Mouse (Mus musculus) lung, adult 2 months (tissue): ENCODE measurements around the gene Itm2c. TPM values are rescaled to one million over a fixed set of nuclear protein-coding genes. Genes with fewer than 3 reads are reported as not detected.

Experiments
- DNase-seq: peaks from one replicate; pipeline ENCODE4 v3.0.0; 2022
- H3K4me1 ChIP-seq: fragments of 200-500 bp; 2 replicates; pipeline ENCODE4 v1.6.1; 2011; ENCODE audit warnings: low read length; ENCODE audit not compliant: control insufficient read depth, insufficient read depth
- H3K4me3 ChIP-seq: fragments of 200-500 bp; replicated peaks from 2 replicates; pipeline ENCODE3; 2011; ENCODE audit warnings: low read depth, mild to moderate bottlenecking, control low read depth, low read length; ENCODE audit errors: extremely low read depth
- CTCF ChIP-seq: fragments of 200-500 bp; IDR thresholded peaks from 2 replicates; pipeline ENCODE4 v1.5.1; 2011; ENCODE audit warnings: mild to moderate bottlenecking, low read length, control low read depth; ENCODE audit not compliant: insufficient read depth
- POLR2A ChIP-seq: fragments of 200-500 bp; IDR thresholded peaks from 2 replicates; pipeline ENCODE4 v1.6.1; 2011; ENCODE audit warnings: low read depth, mild to moderate bottlenecking, control low read depth, low read length, borderline replicate concordance; ENCODE audit errors: extremely low read depth
- WGBS: fragments of 180-500 bp; shearing (Covaris S2); methylation state at CpG from one replicate; pipeline ENCODE4 v1.1.7; 2018; 5-methylcytosine and 5-hydroxymethylcytosine counted together
- polyA plus RNA-seq: library from polyadenylated mRNA; depleted of rRNA; stranded (reverse); fragments of >200 nt; gene quantifications from 2 replicates; pipeline ENCODE4 v1.2.3, GENCODE M21; 2012; rRNA removed

Gene Itm2c
- 232 and 319 TPM in 2 replicates for polyA plus RNA-seq

GRCm38 (mm10) chr1:85894231-85894747, at the start of gene Itm2c:
TSS of gene Itm2c (plus strand) at chr1:85894281.
- TF ChIP-seq CTCF (no peak), POLR2A (peak; percentile 84; the same call in 1 of the 2 replicates)
- WGBS: 1% methylated on average over 35 of the region's 35 CpGs
- Histone ChIP-seq H3K4me3 (peak within 1 kb of the TSS; percentile 78), H3K4me1 (peaks cover 5% of the 10 kb centered on the region)
- DNase-seq: peak; percentile 88

- 79% methylated on average over 6 of the region's 6 CpGs for WGBS
- no peak for DNase-seq
- no peak overlapping the region for H3K4me3 ChIP-seq
- no peak for TF ChIP-seq CTCF
- no peak for TF ChIP-seq POLR2A
- no peaks in the 10 kb centered on the region; the same call in 1 of the 2 replicates for H3K4me1 ChIP-seq
Measured at GRCm38 (mm10) chr1:85844981-85845380, 49.1 kb upstream of the Itm2c start.

- no peaks in the 10 kb centered on the region; the same call in 1 of the 2 replicates for H3K4me1 ChIP-seq
Measured at GRCm38 (mm10) chr1:85845476-85845875, 48.6 kb upstream of the Itm2c start.

GRCm38 (mm10) chr1:85849016-85849415, 45.1 kb upstream of the Itm2c start:
- no peak overlapping the region for H3K4me3 ChIP-seq
- DNase-seq: no peak
- TF ChIP-seq POLR2A (no peak), CTCF (no peak)
- H3K4me1 ChIP-seq: no peaks in the 10 kb centered on the region; the same call in 1 of the 2 replicates
- WGBS: 94% methylated on average over 14 of the region's 14 CpGs

More at GRCm38 (mm10) chr1:85845476-85845875, 48.6 kb upstream of the Itm2c start:
- no peak for TF ChIP-seq POLR2A
- no peak for TF ChIP-seq CTCF
- DNase-seq: no peak
- WGBS: 44% methylated on average over 3 of the region's 3 CpGs
- H3K4me3 ChIP-seq: no peak overlapping the region

- 79% methylated on average over 5 of the region's 5 CpGs for WGBS
- no peak overlapping the region for H3K4me3 ChIP-seq
- TF ChIP-seq POLR2A: no peak
- no peak for TF ChIP-seq CTCF
- no peaks in the 10 kb centered on the region for H3K4me1 ChIP-seq
- DNase-seq: no peak
Measured at GRCm38 (mm10) chr1:85850851-85851250, 43.2 kb upstream of the Itm2c start.

GRCm38 (mm10) chr1:85852996-85853689, 40.9 kb upstream of the Itm2c start:
- 66% methylated on average over 2 of the region's 2 CpGs for WGBS
- no peaks in the 10 kb centered on the region for H3K4me1 ChIP-seq
- TF ChIP-seq CTCF (peak; percentile 99), POLR2A (no peak)
- DNase-seq: peak; percentile 74
- H3K4me3 ChIP-seq: no peak overlapping the region

- Histone ChIP-seq H3K4me3 (no peak overlapping the region), H3K4me1 (no peaks in the 10 kb centered on the region)
- 85% methylated on average over 2 of the region's 2 CpGs for WGBS
- TF ChIP-seq CTCF (no peak), POLR2A (no peak)
- no peak for DNase-seq
Measured at GRCm38 (mm10) chr1:85853865-85854264, 40.2 kb upstream of the Itm2c start.

- 0 out of 2 replicates have a peak, but pooled peaks have one; percentile 17 for TF ChIP-seq CTCF
- no peak for TF ChIP-seq POLR2A
- WGBS: 68% methylated on average over 2 of the region's 2 CpGs
- H3K4me1 ChIP-seq: no peaks in the 10 kb centered on the region
Measured at GRCm38 (mm10) chr1:85854475-85854874, 39.6 kb upstream of the Itm2c start.

GRCm38 (mm10) chr1:85856266-85856665, 37.8 kb upstream of the Itm2c start:
- DNase-seq: no peak
- Histone ChIP-seq H3K4me1 (no peaks in the 10 kb centered on the region), H3K4me3 (no peak overlapping the region)
- 46% methylated on average over 3 of the region's 3 CpGs for WGBS
- no peak for TF ChIP-seq POLR2A
- no peak for TF ChIP-seq CTCF

More at GRCm38 (mm10) chr1:85854475-85854874, 39.6 kb upstream of the Itm2c start:
- no peak for DNase-seq
- no peak overlapping the region for H3K4me3 ChIP-seq
